Mouse (Mus musculus): Measurements from ENCODE around the gene Pex3. TPM values are rescaled to one million over a fixed set of nuclear protein-coding genes. Genes with fewer than 3 reads are reported as not detected.

The Pex3 gene
- polyA plus RNA-seq, 1 experiment from 2014 or later = 21.7 TPM

GRCm38 (mm10) chr10:13496315-13496714 is 56.6 kb downstream of the Pex3 start:
- POLR2A ChIA-PET = interaction anchor here (0.5 kb wide), 1 partner anchor 69 kb away, joined by 3 read pairs; no protein-coding TSS in a partner anchor
- DNase-seq (ENCODE audit: low read depth, low spot score) = no peak

GRCm38 (mm10) chr10:13493978-13494686 is 58.8 kb downstream of the Pex3 start:
- no peak for TF ChIP-seq CTCF (IDR thresholded peaks at IDR 0.05)
- DNase-seq (ENCODE audit: low read depth, low spot score) (no peak), ATAC-seq (no peak)
- in situ Hi-C loops (cut with MboI; ENCODE audit: low pct_unique_long_range_greater_than_20kb) = no loop called here
- no peaks in the 10 kb centered on the region for H3K27me3 ChIP-seq
- ChIA-PET CTCF (no interaction called here), POLR2A (no interaction called here)

More at GRCm38 (mm10) chr10:13496315-13496714, 56.6 kb downstream of the Pex3 start:
- ATAC-seq = no peak
- in situ Hi-C loops (cut with MboI; ENCODE audit: low pct_unique_long_range_greater_than_20kb) = no loop called here
- no peak for TF ChIP-seq CTCF (IDR thresholded peaks at IDR 0.05)
- H3K27me3 ChIP-seq = no peaks in the 10 kb centered on the region
- CTCF ChIA-PET = no interaction called here

DNA sequence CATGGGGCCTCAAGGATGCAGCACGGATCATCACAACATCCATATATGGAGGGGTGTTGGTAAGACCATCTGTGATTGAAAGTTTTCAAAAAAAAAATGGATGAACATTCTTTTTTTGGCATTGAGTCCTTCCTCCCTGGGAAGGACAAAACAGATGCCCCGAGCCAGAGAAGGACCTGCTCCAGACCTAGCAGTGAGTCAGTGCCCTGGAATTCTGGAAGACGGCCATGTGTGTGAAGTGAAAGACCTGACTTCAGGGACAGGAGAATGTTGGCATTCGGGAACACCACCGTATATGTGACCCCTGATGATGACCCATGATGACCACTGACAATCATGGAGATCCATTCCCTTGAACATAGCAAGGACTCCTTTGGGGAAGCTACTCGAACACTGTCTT is 63.3 kb downstream of the Pex3 start:
- DNase-seq (ENCODE audit: low read depth, low spot score) = no peak
- CTCF ChIA-PET = interaction anchor here (1.6 kb wide), 1 partner anchor 27 kb away, joined by 4 read pairs; no protein-coding TSS in a partner anchor
- in situ Hi-C loops (cut with MboI; ENCODE audit: low pct_unique_long_range_greater_than_20kb) = no loop called here
- H3K27me3 ChIP-seq = no peaks in the 10 kb centered on the region
- POLR2A ChIA-PET = no interaction called here
- ATAC-seq = no peak
- TF ChIP-seq CTCF (IDR thresholded peaks at IDR 0.05) = no peak

- ChIA-PET POLR2A (no interaction called here), CTCF (no interaction called here)
- no peak for TF ChIP-seq CTCF (IDR thresholded peaks at IDR 0.05)
- ATAC-seq (no peak), DNase-seq (ENCODE audit: low read depth, low spot score) (no peak)
- in situ Hi-C loops (cut with MboI; ENCODE audit: low pct_unique_long_range_greater_than_20kb) = no loop called here
- no peaks in the 10 kb centered on the region for H3K27me3 ChIP-seq
Measured at GRCm38 (mm10) chr10:13485958-13486357, 67.0 kb downstream of the Pex3 start.

- in situ Hi-C loops (cut with MboI; ENCODE audit: low pct_unique_long_range_greater_than_20kb) = no loop called here
- ATAC-seq (no peak), DNase-seq (ENCODE audit: low read depth, low spot score) (no peak)
- peaks cover 6% of the 10 kb centered on the region for H3K27me3 ChIP-seq
- ChIA-PET POLR2A (no interaction called here), CTCF (no interaction called here)
- no peak for TF ChIP-seq CTCF (IDR thresholded peaks at IDR 0.05)
Measured at GRCm38 (mm10) chr10:13479341-13479740, 73.6 kb downstream of the Pex3 start.

GRCm38 (mm10) chr10:13475121-13475520 is 77.8 kb downstream of the Pex3 start:
- no peak for TF ChIP-seq CTCF (IDR thresholded peaks at IDR 0.05)
- H3K27me3 ChIP-seq = peaks cover 16% of the 10 kb centered on the region
- ChIA-PET POLR2A (no interaction called here), CTCF (interaction anchor here (1.2 kb wide), 1 partner anchor 39 kb away, joined by 3 read pairs; no protein-coding TSS in a partner anchor)
- in situ Hi-C loops (cut with MboI; ENCODE audit: low pct_unique_long_range_greater_than_20kb) = no loop called here
- DNase-seq (ENCODE audit: low read depth, low spot score) (no peak), ATAC-seq (no peak)

DNA sequence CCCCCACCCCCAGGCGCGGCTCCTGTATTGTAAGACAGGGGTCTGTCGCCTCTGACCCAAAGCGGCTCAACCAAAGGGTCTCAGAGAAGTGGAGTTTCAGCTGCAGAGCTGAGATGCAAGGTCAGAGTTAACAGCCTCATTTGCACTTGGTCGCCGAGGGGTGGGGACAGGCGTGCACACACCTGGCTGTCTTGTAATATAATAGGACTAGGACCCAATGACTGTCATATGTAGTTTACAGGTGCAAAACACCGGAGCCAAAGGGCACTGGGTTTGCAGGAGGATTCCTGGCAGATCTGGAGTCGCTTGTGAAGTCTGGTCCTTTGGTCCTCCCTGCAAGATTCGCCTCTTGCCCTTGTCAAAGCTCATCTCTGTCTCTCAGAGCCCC is 78.4 kb downstream of the Pex3 start:
- no peak for ATAC-seq
- POLR2A ChIA-PET = no interaction called here
- in situ Hi-C loops (cut with MboI; ENCODE audit: low pct_unique_long_range_greater_than_20kb) = no loop called here
- CTCF ChIA-PET = interaction anchor here (1.2 kb wide), 1 partner anchor 38 kb away, joined by 3 read pairs; no protein-coding TSS in a partner anchor
- no peak for TF ChIP-seq CTCF (IDR thresholded peaks at IDR 0.05)
- peaks cover 16% of the 10 kb centered on the region for H3K27me3 ChIP-seq
- no peak for DNase-seq (ENCODE audit: low read depth, low spot score)

Other genes starting within 250 kb of the Pex3 start
- 9.3 TPM for gene Phactr2, start 78.7 kb downstream of the Pex3 start, polyA plus RNA-seq (2021)
- gene Fuca2, start 53.6 kb downstream of the Pex3 start, polyA plus RNA-seq (2021) = 33.4 TPM
- gene Adat2, start 248 bp downstream of the Pex3 start, polyA plus RNA-seq (2021) = 8.8 TPM

Data from Patski (cell line).